ENCODE assay signal across 20 mouse cellular contexts in the genomic region with DNA sequence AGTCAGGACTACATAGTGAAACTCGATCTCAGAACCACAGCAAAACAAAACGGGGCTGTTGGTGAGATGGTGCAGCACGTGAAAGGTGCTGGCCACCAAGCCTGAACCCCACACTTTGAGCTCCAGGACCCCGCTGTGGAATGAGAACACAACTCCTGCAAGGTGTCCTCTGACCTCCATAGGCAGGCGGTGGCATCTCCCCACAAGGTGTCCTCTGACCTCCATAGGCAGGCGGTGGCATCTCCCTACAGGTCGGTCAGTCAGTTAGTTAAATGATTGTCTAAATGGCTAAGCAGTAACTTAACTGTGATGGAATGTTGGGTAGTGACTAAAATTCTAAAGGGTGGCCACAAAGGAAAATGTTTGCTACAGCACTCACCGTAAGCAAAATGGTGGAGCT. TPM values are rescaled to one million over a fixed set of nuclear protein-coding genes. Genes with fewer than 3 reads are reported as not detected.
"Had no signal": no experiment of that assay in that cellular context is flagged by ENCODE, and none has a peak within 500 bp of the region (broad histone marks: within the 10 kb centered on the region; RNA-seq: fewer than 3 reads in every experiment).

No protein-coding gene starts in this region.

- H3K4me2 ChIP-seq: intestine, embryonic 15.5 days; limb, embryonic 12.5 days; limb, embryonic 15.5 days; liver, embryonic 11.5 days; lung, embryonic 14.5 days; midbrain, embryonic 12.5 days; midbrain, embryonic 15.5 days; neural tube, embryonic 12.5 days; stomach, embryonic 15.5 days had no signal

- H3K27ac ChIP-seq: intestine, embryonic 15.5 days; limb, embryonic 12.5 days; limb, embryonic 15.5 days; liver, embryonic 14.5 days; macrophage; midbrain, embryonic 12.5 days; midbrain, embryonic 15.5 days; neural tube, embryonic 12.5 days; stomach, embryonic 15.5 days had no signal

- ATAC-seq: intestine, embryonic 15.5 days; liver, postnatal 0 days; lung, postnatal 0 days; midbrain, embryonic 15.5 days had no signal

- H3K4me1 ChIP-seq: intestine, embryonic 15.5 days; limb, embryonic 12.5 days; limb, embryonic 15.5 days; midbrain, embryonic 12.5 days; midbrain, embryonic 15.5 days; neural tube, embryonic 12.5 days; stomach, embryonic 15.5 days had no signal

- H3K9ac ChIP-seq: intestine, embryonic 15.5 days; limb, embryonic 12.5 days; limb, embryonic 15.5 days; liver, embryonic 14.5 days; liver, postnatal 0 days; lung, embryonic 14.5 days; midbrain, embryonic 12.5 days; midbrain, embryonic 15.5 days; neural tube, embryonic 12.5 days; stomach, embryonic 15.5 days had no signal

- H3K9me3 ChIP-seq: intestine, embryonic 15.5 days; limb, embryonic 15.5 days; midbrain, embryonic 12.5 days; midbrain, embryonic 15.5 days; stomach, embryonic 15.5 days had no signal

- H3K4me3 ChIP-seq: intestine, embryonic 15.5 days; limb, embryonic 12.5 days; limb, embryonic 15.5 days; midbrain, embryonic 12.5 days; midbrain, embryonic 15.5 days; neural tube, embryonic 12.5 days; stomach, embryonic 15.5 days had no signal

- H3K27me3 ChIP-seq: intestine, embryonic 15.5 days; limb, embryonic 12.5 days; limb, embryonic 15.5 days; midbrain, embryonic 12.5 days; midbrain, embryonic 15.5 days; neural tube, embryonic 12.5 days; stomach, embryonic 15.5 days had no signal

- DNase-seq: left cerebral cortex, postnatal 4 days; liver, postnatal 0 days; lung, embryonic 14.5 days; retina, postnatal 1 day; right cerebral cortex, postnatal 25 days; spleen, adult 18-20 months; thymus, adult 2 months; thymus, postnatal 14 days; thymus, postnatal 4 days had no signal

RNA-seq across cellular contexts. Expression of a gene that starts 45.6 kb away (rescaled TPM):
- polyA plus RNA-seq: liver, embryonic 14.5 days; liver, postnatal 0 days; lung, embryonic 14.5 days; midbrain, embryonic 15.5 days had no signal
